11 mouse cellular contexts compared by ENCODE assay signal in genomic region chr11:55131077-55131742, GRCm38 (mm10). TPM values are rescaled to one million over a fixed set of nuclear protein-coding genes. Genes with fewer than 3 reads are reported as not detected.
DNase-seq lines count a peak whose midpoint lies in the region; ATAC-seq lines count a peak whose summit lies in the region.
"Had no signal": no experiment of that assay in that cellular context is flagged by ENCODE, and none has a peak within 500 bp of the region (broad histone marks: within the 10 kb centered on the region; RNA-seq: fewer than 3 reads in every experiment).

No protein-coding gene starts in this region.

- WGBS in liver, embryonic 11.5 days, result 57% methylated on average over 11 of the region's 11 CpGs

- H3K36me3 ChIP-seq in liver, embryonic 11.5 days (ENCODE audit: control insufficient read depth, insufficient read depth, low read length), result no peaks in the 10 kb centered on the region
- H3K36me3 ChIP-seq: heart, embryonic 15.5 days had no signal

- H3K4me3 ChIP-seq in liver, embryonic 11.5 days (ENCODE audit: low read depth, low read length), result no peak overlapping the region
- H3K4me3 ChIP-seq: erythroblast, embryonic 14.5 days; heart, embryonic 15.5 days had no signal

- intact Hi-C loops in left cerebral cortex, postnatal 4 days (cut with DNase I), result no loop called here

- no peaks in the 10 kb centered on the region for H3K27me3 ChIP-seq in liver, embryonic 11.5 days (replicated peaks; ENCODE audit: control insufficient read depth, insufficient read depth, low read length)
- H3K27me3 ChIP-seq: heart, embryonic 15.5 days had no signal

- H3K9me3 ChIP-seq in liver, embryonic 11.5 days (ENCODE audit: control insufficient read depth, low read length), result no peaks in the 10 kb centered on the region
- H3K9me3 ChIP-seq: heart, embryonic 15.5 days had no signal

- peak; percentile 86 for ATAC-seq in liver, embryonic 11.5 days (replicated peaks; ENCODE audit: low FRiP score)
- ATAC-seq in neutrophil, adult 5-6 weeks (ENCODE audit: extremely low read depth, insufficient number of reproducible peaks, low FRiP score, poor library complexity, severe bottlenecking), result peak; percentile 97
- no peak for ATAC-seq in cerebellum, adult (ENCODE audit: insufficient number of reproducible peaks, low FRiP score, low TSS enrichment)

- H3K4me2 ChIP-seq in liver, embryonic 11.5 days, result no peak overlapping the region
- H3K4me2 ChIP-seq: heart, embryonic 15.5 days had no signal

- no peak overlapping the region for H3K27ac ChIP-seq in liver, embryonic 11.5 days (ENCODE audit: low read depth, low read length)
- H3K27ac ChIP-seq: heart, embryonic 15.5 days had no signal

- no peak overlapping the region for H3K9ac ChIP-seq in liver, embryonic 11.5 days (ENCODE audit: low read depth, low read length)
- H3K9ac ChIP-seq: heart, embryonic 15.5 days had no signal

- peaks cover 3% of the 10 kb centered on the region for H3K4me1 ChIP-seq in liver, embryonic 11.5 days (replicated peaks; ENCODE audit: control insufficient read depth, insufficient read depth, low read length)
- H3K4me1 ChIP-seq: heart, embryonic 15.5 days had no signal

- DNase-seq in CD4-positive, CD25-positive, alpha-beta regulatory T cell, adult 2 months (ENCODE audit: low read depth, low spot score), result peak; percentile 93
- DNase-seq in MEL-GATA-1-ER (ENCODE audit: extremely low read depth, low read depth) (peak; percentile 96), adipocyte (ENCODE audit: low spot score) (no peak)
- DNase-seq in liver, embryonic 11.5 days (ENCODE audit: low spot score), result no peak
- DNase-seq in left cerebral cortex, postnatal 4 days, result no peak
- no peak for DNase-seq in adrenal gland, postnatal 36 days
- DNase-seq: adrenal gland, postnatal 14 days had no signal

RNA-seq across cellular contexts. Expression of gene Slc36a3, which starts 20.3 kb away (rescaled TPM):
- polyA plus RNA-seq in liver, embryonic 11.5 days (2014; fragmentation: Nextera tagmentation; extraction: Ambion mirVana), result not detected in 2 replicates
- total RNA-seq in neutrophil, adult 5-6 weeks (2017), result 1.0 and 1.8 TPM in 2 replicates
- not detected for total RNA-seq in left cerebral cortex, postnatal 4 days (2021)
- not detected for total RNA-seq in adrenal gland, postnatal 36 days (2021)
- total RNA-seq: adrenal gland, postnatal 14 days had no signal
- polyA plus RNA-seq: erythroblast, embryonic 14.5 days; heart, embryonic 15.5 days had no signal

RNA-seq across cellular contexts. Expression of gene Gm2a, which starts 33.3 kb away (rescaled TPM):
- polyA plus RNA-seq in liver, embryonic 11.5 days (2014; fragmentation: Nextera tagmentation; extraction: Ambion mirVana), result 13.9 and 15.9 TPM in 2 replicates
- total RNA-seq in neutrophil, adult 5-6 weeks (2017), result 154 and 160 TPM in 2 replicates
- 10 to 100 TPM; 31.0 to 32.2 TPM for total RNA-seq in left cerebral cortex, postnatal 4 days (2021)
- 100 to 1,000 TPM; 220 to 225 TPM for total RNA-seq in adrenal gland, postnatal 36 days (2021)

RNA-seq across cellular contexts. Expression of gene Ccdc69, which starts 53.3 kb away (rescaled TPM):
- polyA plus RNA-seq in liver, embryonic 11.5 days (2014; fragmentation: Nextera tagmentation; extraction: Ambion mirVana), result 1.2 and 1.4 TPM in 2 replicates
- total RNA-seq in neutrophil, adult 5-6 weeks (2017), result 30.4 and 33.2 TPM in 2 replicates
- not detected for total RNA-seq in left cerebral cortex, postnatal 4 days (2021)
- total RNA-seq in adrenal gland, postnatal 36 days (2021), result 1 to 10 TPM; 7.3 to 10.0 TPM
- polyA plus RNA-seq: erythroblast, embryonic 14.5 days had no signal

RNA-seq across cellular contexts. Expression of gene Slc36a2, which starts 53.7 kb away (rescaled TPM):
- polyA plus RNA-seq in liver, embryonic 11.5 days (2014; fragmentation: Nextera tagmentation; extraction: Ambion mirVana), result 5.5 and 5.8 TPM in 2 replicates
- not detected in 2 replicates for total RNA-seq in neutrophil, adult 5-6 weeks (2017)
- total RNA-seq in left cerebral cortex, postnatal 4 days (2021), result under 1 TPM in 1 of 2 experiments, not detected in 1; 0.52 TPM
- 10 to 100 TPM; 89.2 to 97.0 TPM for total RNA-seq in adrenal gland, postnatal 36 days (2021)

Comparison
In these comparisons a context has a peak if more than half of its experiments do, and no peak if none do; other contexts are left out.
1. DNase-seq: peak in CD4-positive, CD25-positive, alpha-beta regulatory T cell, adult 2 months (single experiment) and MEL-GATA-1-ER (single experiment); none in liver, embryonic 11.5 days (single experiment), adipocyte (single experiment), left cerebral cortex, postnatal 4 days (single experiment) and adrenal gland, postnatal 36 days (0 of 2).
2. RNA of gene Ccdc69, which starts 53.3 kb away (total RNA-seq): 30.4 to 33.2 TPM in neutrophil, adult 5-6 weeks and 7.3 to 10.0 TPM in adrenal gland, postnatal 36 days; not detected in left cerebral cortex, postnatal 4 days; every median in the first group is over 4 times any median in the second.